Mouse (Mus musculus): ENCODE data around the gene Tert.

The Tert gene

GRCm38 (mm10) chr13:73677853-73678252 is 51.1 kb downstream of the Tert start, which contains the start of gene Slc6a18:
Gene Slc6a18 (minus strand): TSS chr13:73678023.
- DNase-seq (ENCODE audit: low spot score): no peak

- DNase-seq (ENCODE audit: low spot score): no peak
Observed at GRCm38 (mm10) chr13:73679311-73679710, 52.6 kb downstream of the Tert start.

DNA sequence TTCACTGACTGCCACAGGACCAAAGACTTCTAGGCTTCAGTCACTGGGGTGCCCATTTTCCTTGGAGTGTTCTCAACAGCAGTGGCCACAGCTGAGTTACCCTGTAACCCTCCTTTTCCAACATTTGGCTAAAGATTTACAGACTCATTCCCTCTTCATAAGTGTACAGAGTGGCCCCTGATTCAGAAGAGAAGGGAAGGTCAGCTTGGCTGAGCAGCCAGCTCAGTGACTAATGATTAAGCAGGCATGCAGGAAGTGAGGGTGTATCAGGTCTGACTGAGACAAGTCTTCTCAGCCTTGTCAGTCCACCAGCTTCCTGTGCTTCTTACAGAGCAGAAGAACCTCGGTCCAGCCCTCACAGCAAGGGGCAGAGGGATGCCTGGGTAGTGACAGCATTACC is 53.7 kb downstream of the Tert start:
- no peak for DNase-seq (ENCODE audit: low spot score)

- no peak for DNase-seq (ENCODE audit: low spot score)
Observed at GRCm38 (mm10) chr13:73682226-73682625, 55.5 kb downstream of the Tert start.

- DNase-seq (ENCODE audit: low spot score): no peak
Observed at GRCm38 (mm10) chr13:73683682-73684081, 57.0 kb downstream of the Tert start.

DNA sequence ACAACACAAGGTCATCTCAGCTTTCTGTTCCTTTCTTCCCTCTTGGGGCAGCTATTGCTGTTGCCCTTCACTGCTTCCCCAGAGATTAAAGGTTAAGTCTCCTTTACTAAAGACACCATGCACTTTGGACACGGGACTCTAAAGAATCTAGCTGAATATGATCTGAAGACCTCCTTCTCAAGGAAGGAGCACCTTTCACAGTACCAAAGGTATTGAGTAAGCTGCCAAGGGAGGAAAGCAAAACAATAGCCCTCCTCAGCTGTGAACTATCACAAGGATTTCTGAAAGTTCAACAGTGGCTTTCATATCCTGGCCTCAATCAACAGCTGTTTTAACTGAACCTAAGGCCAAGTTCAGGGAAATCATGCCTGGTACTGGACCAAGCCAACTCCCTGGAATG is 57.7 kb downstream of the Tert start:
- no peak for DNase-seq (ENCODE audit: low spot score)

DNA sequence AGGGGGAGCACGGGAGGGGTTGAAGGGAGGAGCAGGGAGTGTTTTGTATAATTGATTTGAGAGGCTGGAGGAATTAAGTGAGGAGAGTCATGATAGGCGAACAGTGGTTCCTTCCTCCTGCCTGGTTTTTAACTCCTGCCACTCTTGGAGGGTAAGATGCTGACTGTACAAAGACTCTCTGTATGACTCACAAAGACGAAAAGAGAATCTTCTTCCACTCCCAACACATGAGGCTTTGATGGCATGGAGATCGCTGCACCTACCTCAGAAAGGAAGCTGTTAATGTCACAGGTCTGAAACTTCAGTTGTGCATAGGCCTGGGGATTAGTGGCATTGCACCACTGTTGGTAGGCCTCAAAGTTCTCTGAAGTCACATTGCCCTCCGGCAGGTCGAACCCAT is 58.8 kb downstream of the Tert start:
- no peak for DNase-seq (ENCODE audit: low spot score)

DNA sequence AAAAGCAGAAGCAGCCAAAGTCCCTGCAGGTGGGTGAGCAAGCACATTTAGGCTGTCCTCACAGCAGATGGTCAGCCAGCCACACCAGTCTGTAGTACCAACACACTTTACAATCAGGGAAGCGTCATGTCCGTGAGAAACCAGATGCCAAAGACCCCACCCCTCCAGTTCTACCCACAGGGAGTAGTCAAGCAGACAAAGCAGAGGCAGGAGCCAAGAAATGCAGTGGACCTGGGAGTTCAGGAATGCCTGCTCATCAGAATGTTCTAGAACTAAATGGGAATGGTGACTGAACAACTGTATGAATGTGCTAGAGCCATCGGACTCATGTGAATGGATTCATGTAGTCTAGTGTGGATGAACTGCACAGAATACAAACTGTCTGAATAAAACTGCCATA is 60.9 kb downstream of the Tert start:
- DNase-seq (ENCODE audit: low spot score): no peak

DNA sequence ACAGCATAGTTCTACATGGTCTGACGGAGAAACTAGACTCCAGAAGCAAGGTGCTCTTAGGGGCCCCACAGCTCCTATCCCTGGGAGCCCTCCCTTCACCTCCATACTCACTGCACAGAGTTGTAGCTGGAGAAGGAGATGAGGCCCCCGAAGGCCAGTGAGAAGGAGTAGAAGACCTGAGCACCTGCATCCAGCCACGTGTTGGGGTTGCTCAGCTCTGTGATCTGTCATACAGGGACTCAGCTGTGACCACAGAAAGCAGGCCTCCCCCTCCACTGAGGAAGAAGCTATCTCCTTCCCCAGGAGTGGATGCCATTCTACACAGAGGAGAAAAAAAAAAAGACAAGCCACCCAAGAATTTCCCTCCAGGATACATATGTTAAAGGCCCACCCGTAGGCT is 62.2 kb downstream of the Tert start:
- no peak for DNase-seq (ENCODE audit: low spot score)

- DNase-seq (ENCODE audit: low spot score): no peak
Observed at GRCm38 (mm10) chr13:73692249-73692868, 65.6 kb downstream of the Tert start.

- DNase-seq (ENCODE audit: low spot score): no peak
Observed at GRCm38 (mm10) chr13:73693333-73693732, 66.6 kb downstream of the Tert start.

DNA sequence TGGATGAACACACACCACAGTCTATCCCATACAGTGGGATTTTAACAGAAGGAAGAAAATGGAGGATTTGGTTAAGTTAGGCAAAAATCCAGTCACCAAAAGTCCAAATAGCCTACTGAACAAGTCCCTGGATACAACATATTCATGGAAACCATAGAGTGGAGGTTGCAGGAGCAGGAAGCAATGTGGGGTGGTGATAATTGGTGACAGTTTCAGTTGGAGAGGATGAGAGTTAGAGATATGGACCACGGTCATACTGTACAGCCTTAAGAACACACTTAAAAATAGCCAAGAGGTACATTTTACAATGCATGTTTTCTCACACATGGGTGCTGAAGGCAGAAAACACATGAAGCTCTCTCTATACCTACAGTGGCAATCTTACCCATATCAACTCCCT is 68.3 kb downstream of the Tert start:
- DNase-seq (ENCODE audit: low spot score): no peak

- no peak for DNase-seq (ENCODE audit: low spot score)
Observed at GRCm38 (mm10) chr13:73696529-73696928, 69.8 kb downstream of the Tert start.
